Mouse (Mus musculus) bone marrow, adult 2 months (tissue): ENCODE measurements around the gene Nsfl1c.

Experiments
- CTCF ChIP-seq: fragments of 200-500 bp; IDR thresholded peaks from 2 replicates; pipeline ENCODE4 v1.5.1; 2011; ENCODE audit warnings: low read length, control low read depth; ENCODE audit not compliant: control insufficient read depth, insufficient read depth
- POLR2A ChIP-seq: fragments of 200-500 bp; IDR thresholded peaks from 2 replicates; pipeline ENCODE4 v1.6.1; 2011; ENCODE audit warnings: low read depth, mild to moderate bottlenecking, control low read depth, low read length, borderline replicate concordance; ENCODE audit not compliant: control insufficient read depth

DNA sequence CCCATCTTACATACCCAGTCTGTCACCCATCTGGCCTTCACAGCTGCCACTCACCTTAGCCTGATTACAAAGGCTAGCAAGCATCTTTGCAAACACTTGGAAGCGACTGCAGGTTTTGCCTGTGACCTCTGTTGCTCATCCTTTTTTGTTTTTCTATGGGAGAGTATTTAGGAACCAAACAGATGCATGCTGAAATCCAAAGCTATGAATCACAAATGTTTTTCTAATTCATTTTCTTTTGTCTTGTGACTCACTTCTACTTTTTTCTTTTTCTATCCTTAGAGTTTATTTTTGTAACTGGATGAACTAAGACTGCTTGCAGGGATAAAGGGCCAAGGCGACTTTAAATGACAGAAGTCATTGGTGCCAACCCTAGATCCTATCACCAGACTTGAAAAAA, 31.5 kb downstream of the Nsfl1c start:
- TF ChIP-seq CTCF (no peak), POLR2A (no peak)
